Mouse (Mus musculus): ENCODE results near the gene Ssna1. TPM values are rescaled to one million over a fixed set of nuclear protein-coding genes. Genes with fewer than 3 reads are reported as not detected.

The Ssna1 gene
- total RNA-seq, 2 experiments from 2014 or later = 55.9 to 58.1 TPM

- DNase-seq (ENCODE audit: low spot score in 2 of 2) = no peak
These were observed 37.6 kb downstream of the Ssna1 start for GRCm38 (mm10) chr2:25234551-25235220.

DNA sequence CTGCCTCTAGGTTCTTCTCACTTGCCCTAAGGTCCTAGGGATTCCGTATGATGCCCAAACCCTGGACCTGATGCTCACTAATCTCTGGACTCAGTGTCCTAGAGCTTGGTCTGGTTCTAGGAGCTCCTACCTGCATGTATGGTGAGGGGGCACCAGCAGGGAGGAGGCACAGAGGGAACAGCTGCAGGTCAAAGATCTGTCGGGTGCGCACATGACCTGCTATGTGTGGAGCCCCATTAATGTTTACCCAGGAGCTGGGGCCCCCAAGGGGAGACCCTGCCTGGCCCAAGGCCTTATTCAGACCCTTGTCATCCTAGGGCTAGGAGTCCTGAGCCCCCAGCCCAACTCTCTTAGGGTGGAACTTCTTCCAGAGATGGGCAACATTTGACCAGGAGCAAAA lies 38.2 kb downstream of the Ssna1 start, which contains the start of gene Slc34a3:
Gene Slc34a3 (minus strand): TSS at position 315 of the 400 bp plus-strand sequence.
- DNase-seq (ENCODE audit: low spot score in 2 of 2) = no peak

GRCm38 (mm10) chr2:25233421-25233820 lies 38.8 kb downstream of the Ssna1 start:
- DNase-seq (ENCODE audit: low spot score in 2 of 2) = no peak

GRCm38 (mm10) chr2:25231038-25231437 lies 41.2 kb downstream of the Ssna1 start:
- no peak for DNase-seq (ENCODE audit: low spot score in 2 of 2)

DNA sequence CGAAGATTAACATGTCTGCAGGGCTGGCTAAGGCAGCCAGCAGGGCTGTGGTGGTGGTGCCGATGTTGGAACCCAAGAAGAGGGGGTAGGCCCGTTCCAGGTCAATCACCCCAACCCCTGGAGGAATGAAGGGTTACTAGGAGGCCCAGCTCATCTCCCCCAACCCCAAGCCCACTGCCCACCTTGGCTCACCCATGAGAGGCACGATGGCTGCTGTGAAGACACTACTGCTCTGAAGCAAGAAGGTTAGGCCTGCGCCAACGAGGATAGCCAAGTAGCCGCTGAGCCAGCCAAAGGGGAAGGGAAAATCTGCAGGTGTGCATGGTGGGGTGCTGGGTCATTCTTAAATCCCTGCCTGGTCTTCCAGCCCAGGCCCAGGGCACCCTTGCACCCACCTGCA lies 41.7 kb downstream of the Ssna1 start:
- DNase-seq (ENCODE audit: low spot score in 2 of 2) = no peak

DNA sequence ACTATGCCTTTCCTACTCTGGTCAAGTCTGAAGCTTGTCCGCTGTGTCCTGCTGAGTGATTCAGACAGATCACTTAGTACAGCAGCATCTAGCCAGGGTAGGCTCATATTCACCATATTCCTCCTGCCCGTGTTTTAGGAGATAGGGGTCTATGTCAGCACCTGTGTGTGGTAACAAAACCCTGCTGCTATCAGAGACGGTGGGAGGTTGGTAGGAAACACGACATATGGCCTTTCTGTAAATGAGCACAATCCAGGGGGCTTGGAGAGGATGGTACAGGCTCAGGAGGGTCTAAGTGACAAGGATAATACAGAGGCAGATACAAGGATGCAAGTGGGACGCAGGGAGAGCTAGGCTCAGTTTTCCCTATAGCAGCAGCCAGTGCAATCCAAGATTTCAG lies 42.7 kb downstream of the Ssna1 start:
- no peak for DNase-seq (ENCODE audit: low spot score in 2 of 2)

- no peak for DNase-seq (ENCODE audit: low spot score in 2 of 2)
These were observed 43.2 kb downstream of the Ssna1 start for GRCm38 (mm10) chr2:25228995-25229530.

DNA sequence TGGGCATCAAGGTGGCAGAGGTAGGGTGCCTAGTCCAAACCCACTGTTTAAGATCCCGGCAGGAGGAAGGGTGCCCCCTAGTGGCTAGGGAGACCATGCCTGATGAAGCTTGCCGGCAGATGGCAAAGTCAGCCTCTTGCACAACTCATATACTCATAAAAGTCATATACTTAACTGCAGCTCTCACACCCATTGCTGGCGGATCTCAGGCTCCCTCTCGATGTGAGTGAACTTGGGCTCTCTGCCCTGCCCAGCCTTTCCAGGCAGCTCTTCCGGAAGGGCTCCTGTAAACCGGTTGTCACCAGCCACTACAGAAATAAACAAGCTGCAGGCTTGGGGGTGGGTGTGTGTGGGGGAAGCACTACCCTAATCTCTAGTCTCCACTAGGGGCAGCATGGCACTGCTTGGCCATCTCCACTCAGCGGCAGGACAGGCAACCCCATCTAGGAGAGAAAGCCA lies 43.8 kb downstream of the Ssna1 start:
- peak; percentile 74 to 85 for DNase-seq (ENCODE audit: low spot score in 2 of 2)

- no peak for DNase-seq (ENCODE audit: low spot score in 2 of 2)
These were observed 44.8 kb downstream of the Ssna1 start for GRCm38 (mm10) chr2:25227406-25227805.

GRCm38 (mm10) chr2:25226864-25227263 lies 45.4 kb downstream of the Ssna1 start:
- DNase-seq (ENCODE audit: low spot score in 2 of 2) = peak in 1 of 2 experiments; percentile 56

DNA sequence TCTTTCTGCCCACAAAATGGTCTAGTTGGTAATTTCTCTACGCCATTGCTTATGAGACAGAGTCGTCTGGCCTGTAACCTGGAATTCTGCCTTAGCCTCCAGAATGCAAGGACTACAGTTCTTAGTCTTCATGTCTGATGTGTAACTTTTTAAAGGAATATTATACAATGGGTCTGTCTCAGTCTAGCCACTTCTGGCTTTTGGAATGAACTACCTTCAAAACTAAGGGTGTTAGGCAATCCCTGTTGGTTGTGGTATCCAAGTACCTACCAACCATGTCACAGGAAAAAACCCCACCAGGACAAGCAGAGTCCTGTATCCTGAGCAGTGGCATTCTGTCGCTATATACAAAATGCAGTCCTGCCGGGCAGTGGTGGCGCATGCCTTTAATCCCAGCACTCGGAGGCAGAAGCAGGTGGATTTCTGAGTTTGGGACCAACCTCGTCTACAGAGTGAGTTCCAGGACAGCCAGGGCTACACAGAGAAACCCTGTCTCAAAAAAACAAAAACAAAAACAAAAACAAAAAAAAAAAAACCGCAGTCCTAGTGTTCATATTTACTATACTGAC lies 46.3 kb downstream of the Ssna1 start:
- DNase-seq (ENCODE audit: low spot score in 2 of 2) = no peak

DNA sequence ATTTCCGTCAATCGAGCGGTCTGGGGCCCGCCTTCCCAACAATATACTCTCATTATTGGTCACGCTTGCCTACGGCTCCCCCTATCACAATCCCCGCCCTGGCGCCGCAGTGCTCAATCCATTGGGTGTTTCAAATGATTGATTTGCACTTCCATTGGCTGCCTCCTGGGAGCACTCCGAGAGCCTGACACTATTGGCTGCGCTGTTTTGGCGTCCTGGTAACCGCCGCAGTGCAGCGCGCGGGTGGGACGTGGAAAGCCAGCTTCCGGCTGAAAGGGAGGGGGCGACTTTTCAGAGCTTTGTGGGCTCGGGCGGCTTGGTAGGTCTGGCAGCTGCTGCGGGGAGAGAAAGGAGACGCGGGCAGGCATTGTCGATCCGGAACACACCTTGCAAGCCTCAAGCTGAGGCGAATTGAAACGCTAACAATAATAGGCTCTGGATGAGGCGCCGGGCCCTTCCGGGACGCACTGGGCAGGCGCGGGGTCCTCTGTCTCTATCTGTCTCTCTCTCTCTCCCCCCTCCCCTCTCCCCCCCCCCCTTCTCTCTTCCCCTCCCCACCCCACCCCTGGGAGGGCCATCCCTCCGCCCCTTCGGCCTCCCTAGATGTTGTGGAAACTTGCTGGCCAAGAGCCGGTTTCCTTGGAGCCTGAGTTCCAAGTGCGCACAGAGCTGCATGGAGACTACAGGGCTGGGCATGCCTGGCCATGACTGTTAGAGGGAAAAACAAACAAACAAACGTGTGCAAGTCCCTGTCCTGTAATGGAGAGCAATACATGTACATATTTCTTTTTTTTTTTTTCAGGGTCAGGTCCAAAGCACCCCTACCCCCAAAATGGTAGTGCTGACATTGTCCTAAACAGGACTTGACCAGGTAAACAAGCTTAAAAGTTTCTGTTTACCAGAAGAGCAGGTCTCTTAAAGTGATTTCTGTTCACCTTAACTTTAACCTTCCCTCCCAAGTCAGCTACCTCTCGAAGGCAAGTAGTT lies 47.2 kb downstream of the Ssna1 start:
- DNase-seq (ENCODE audit: low spot score in 2 of 2) = peak; percentile 89 to 96

DNA sequence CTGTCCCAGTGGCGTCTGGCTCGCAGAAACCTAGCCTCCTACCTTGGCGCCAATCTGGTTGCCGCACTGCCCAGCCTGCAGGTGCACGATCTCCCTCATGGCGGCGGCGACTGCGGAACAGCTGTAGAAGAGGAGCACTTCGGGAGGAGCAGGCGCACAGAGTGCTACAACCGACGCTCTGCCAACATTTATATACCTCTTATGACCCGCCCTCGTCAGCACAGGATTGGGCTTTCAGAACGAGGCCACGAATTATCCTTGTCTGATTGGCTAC lies 47.8 kb downstream of the Ssna1 start, which contains the start of gene Tubb4b:
Gene Tubb4b (minus strand): TSS at position 211 of the 274 bp plus-strand sequence.
- DNase-seq (ENCODE audit: low spot score in 2 of 2) = no peak

DNA sequence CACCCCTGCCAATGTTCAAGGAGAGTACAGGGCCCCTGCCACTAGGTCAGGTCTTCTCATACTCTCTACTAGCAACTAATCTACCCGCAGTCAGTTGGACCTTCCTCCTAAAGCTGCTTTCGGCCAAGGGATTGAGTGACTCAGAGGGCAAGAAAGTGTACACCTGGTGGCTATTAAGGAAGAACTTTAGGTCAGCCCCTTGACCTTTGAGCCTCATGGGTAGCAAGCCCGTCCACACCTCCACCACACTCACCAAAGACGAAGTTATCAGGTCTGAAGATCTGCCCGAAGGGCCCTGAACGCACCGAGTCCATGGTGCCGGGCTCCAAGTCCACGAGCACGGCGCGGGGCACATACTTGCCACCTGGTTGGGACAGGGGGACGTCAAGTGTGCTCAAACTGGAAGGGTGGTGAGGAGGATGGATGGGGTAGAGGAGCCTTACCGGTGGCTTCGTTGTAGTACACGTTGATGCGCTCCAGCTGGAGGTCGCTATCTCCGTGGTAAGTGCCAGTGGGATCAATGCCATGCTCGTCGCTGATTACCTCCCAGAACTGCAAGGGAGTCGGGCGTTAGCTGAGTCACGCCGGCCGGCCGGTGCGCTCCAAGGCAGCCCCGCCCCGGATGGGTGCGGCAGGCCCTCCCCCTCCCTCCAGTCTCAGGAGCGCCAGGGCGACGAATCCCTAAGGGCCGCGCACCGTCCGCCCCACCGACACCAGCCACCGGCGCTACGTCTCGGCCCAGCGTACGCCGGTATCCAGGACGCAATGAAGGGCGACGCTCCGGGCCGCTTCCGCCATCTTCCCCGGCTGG lies 48.4 kb downstream of the Ssna1 start:
- DNase-seq (ENCODE audit: low spot score in 2 of 2) = peak; percentile 63 to 74

GRCm38 (mm10) chr2:25221331-25221772 lies 50.9 kb downstream of the Ssna1 start:
- DNase-seq (ENCODE audit: low spot score in 2 of 2) = no peak

Other genes with a start within 250 kb of the Ssna1 start
- gene Nsmf, start 218.1 kb downstream of the Ssna1 start, total RNA-seq (2021) = 10 to 100 TPM; 43.1 to 47.7 TPM
- gene Entpd8, start 192.1 kb downstream of the Ssna1 start, total RNA-seq (2021) = not detected
- gene Noxa1, start 177.3 kb downstream of the Ssna1 start, total RNA-seq (2021) = not detected
- 10 to 100 TPM; 20.8 to 22.5 TPM for gene Nrarp, start 91.7 kb downstream of the Ssna1 start, total RNA-seq (2021)
- 1 to 10 TPM; 2.7 to 2.9 TPM for gene Tor4a, start 75.6 kb downstream of the Ssna1 start, total RNA-seq (2021)
- gene Nelfb, start 60.9 kb downstream of the Ssna1 start, total RNA-seq (2021) = 10 to 100 TPM; 43.4 to 47.7 TPM
- not detected for gene Stpg3, start 57.8 kb downstream of the Ssna1 start, total RNA-seq (2021)
- under 1 TPM in 1 of 2 experiments, not detected in 1; 0.25 TPM for gene Fam166a, start 53.7 kb downstream of the Ssna1 start, total RNA-seq (2021)
- gene Tubb4b, start 47.7 kb downstream of the Ssna1 start, total RNA-seq (2021) = 100 to 1,000 TPM; 360 to 390 TPM
- gene Slc34a3, start 38.1 kb downstream of the Ssna1 start, total RNA-seq (2021) = not detected
- not detected for gene Rnf224, start 35.7 kb downstream of the Ssna1 start, total RNA-seq (2021)
- gene Rnf208, start 30.2 kb downstream of the Ssna1 start, total RNA-seq (2021) = 1 to 10 TPM; 1.4 to 2.0 TPM
- gene Cysrt1, start 30.0 kb downstream of the Ssna1 start, total RNA-seq (2021) = not detected
- gene AL732309.1, start 25.6 kb downstream of the Ssna1 start, total RNA-seq (2021) = 1 to 10 TPM; 1.3 to 1.5 TPM
- gene Tmem203, start 17.0 kb downstream of the Ssna1 start, total RNA-seq (2021) = 10 to 100 TPM; 18.8 to 19.7 TPM
- gene Tprn, start 9.8 kb downstream of the Ssna1 start, total RNA-seq (2021) = 1 to 10 TPM; 4.8 to 6.3 TPM
- gene Anapc2, start within 50 bp of the Ssna1 start, total RNA-seq (2021) = 10 to 100 TPM; 64.9 to 69.0 TPM
- gene Tmem210, start 15.7 kb upstream of the Ssna1 start, total RNA-seq (2021) = not detected
- not detected for gene Lrrc26, start 17.5 kb upstream of the Ssna1 start, total RNA-seq (2021)
- under 1 TPM; 0.17 to 0.26 TPM for gene Grin1, start 46.7 kb upstream of the Ssna1 start, total RNA-seq (2021)
- 10 to 100 TPM; 36.5 to 40.2 TPM for gene Man1b1, start 59.9 kb upstream of the Ssna1 start, total RNA-seq (2021)
- 10 to 100 TPM in 1 of 2 experiments, 1 to 10 TPM in 1; 8.1 to 11.9 TPM for gene Dpp7, start 83.9 kb upstream of the Ssna1 start, total RNA-seq (2021)
- 10 to 100 TPM; 11.2 to 14.3 TPM for gene Uap1l1, start 93.2 kb upstream of the Ssna1 start, total RNA-seq (2021)
- 1 to 10 TPM; 6.2 TPM for gene Sapcd2, start 99.9 kb upstream of the Ssna1 start, total RNA-seq (2021)
- 10 to 100 TPM; 35.1 to 42.0 TPM for gene Entpd2, start 123.4 kb upstream of the Ssna1 start, total RNA-seq (2021)
- gene Npdc1, start 126.9 kb upstream of the Ssna1 start, total RNA-seq (2021) = 10 to 100 TPM; 41.2 to 45.9 TPM
- under 1 TPM in 1 of 2 experiments, not detected in 1; 0.34 TPM for gene Fut7, start 150.8 kb upstream of the Ssna1 start, total RNA-seq (2021)
- gene Abca2, start 156.3 kb upstream of the Ssna1 start, total RNA-seq (2021) = 10 to 100 TPM; 12.7 to 13.8 TPM
- gene Clic3, start 184.4 kb upstream of the Ssna1 start, total RNA-seq (2021) = under 1 TPM in 1 of 2 experiments, not detected in 1; 0.34 TPM
- 10 to 100 TPM; 40.0 to 45.9 TPM for gene Paxx, start 188.7 kb upstream of the Ssna1 start, total RNA-seq (2021)
- 1 to 10 TPM; 2.9 to 3.9 TPM for gene Ptgds, start 197.6 kb upstream of the Ssna1 start, total RNA-seq (2021)
- not detected for gene Lcn12, start 221.5 kb upstream of the Ssna1 start, total RNA-seq (2021)
- gene Fbxw5, start 228.3 kb upstream of the Ssna1 start, total RNA-seq (2021) = 10 to 100 TPM; 62.5 to 71.4 TPM
- gene C8g, start 229.3 kb upstream of the Ssna1 start, total RNA-seq (2021) = 1 to 10 TPM in 1 of 2 experiments, under 1 TPM in 1; 0.74 to 1.2 TPM

Data from gastrocnemius, postnatal 4 days (tissue).